Mouse (Mus musculus): Measurements from ENCODE around the gene Fam229a. TPM values are rescaled to one million over a fixed set of nuclear protein-coding genes. Genes with fewer than 3 reads are reported as not detected.
"Not testable (repeated sequence)": the region's sequence is repeated elsewhere in the genome, so short reads cannot be mapped to it uniquely, and the experiment has no call there.

Fam229a gene
- polyA plus RNA-seq (2015; fragmentation: Nextera tagmentation; extraction: Ambion mirVana): not detected in 2 replicates

GRCm38 (mm10) chr4:129490972-129491880 lies at the start of gene Fam229a, which contains the start of gene Tssk3:
Gene Fam229a (plus strand): TSS chr4:129491190.
Gene Tssk3 (minus strand): TSS chr4:129491022.
- Histone ChIP-seq H3K9me3 (no peaks in the 10 kb centered on the region), H3K36me3 (peaks cover 32% of the 10 kb centered on the region), H3K4me2 (replicated peaks) (peak within 1 kb of the TSS; percentile 61), H3K4me3 (replicated peaks) (peak within 1 kb of the TSS; percentile 35), H3K27me3 (peaks cover 36% of the 10 kb centered on the region), H3K9ac (replicated peaks) (peak within 1 kb of the TSS; percentile 53), H3K4me1 (replicated peaks) (peaks cover 25% of the 10 kb centered on the region), H3K27ac (no peak within 1 kb of the TSS)
- 3% methylated on average over 67 of the region's 70 CpGs for WGBS
- ATAC-seq: peak; percentile 58

- no peaks in the 10 kb centered on the region for H3K4me1 ChIP-seq (replicated peaks)
- no peak overlapping the region for H3K27ac ChIP-seq
- WGBS: 85% methylated on average over 8 of the region's 8 CpGs
- H3K27me3 ChIP-seq: peaks cover 10% of the 10 kb centered on the region; the same call in 1 of the 2 replicates
- no peak overlapping the region for H3K4me2 ChIP-seq (replicated peaks)
- H3K9me3 ChIP-seq: no peaks in the 10 kb centered on the region
- H3K4me3 ChIP-seq (replicated peaks): no peak overlapping the region
- no peak overlapping the region for H3K9ac ChIP-seq (replicated peaks)
- no peaks in the 10 kb centered on the region for H3K36me3 ChIP-seq
- no peak for ATAC-seq
Observed at GRCm38 (mm10) chr4:129447360-129447759, 43.6 kb upstream of the Fam229a start.

GRCm38 (mm10) chr4:129447778-129448563 lies 43.0 kb upstream of the Fam229a start:
- Histone ChIP-seq H3K27ac (no peak overlapping the region), H3K9me3 (no peaks in the 10 kb centered on the region), H3K27me3 (0 out of 2 replicates have a peak, but pooled peaks cover 5% of the 10 kb centered on the region), H3K36me3 (no peaks in the 10 kb centered on the region), H3K4me3 (replicated peaks) (no peak overlapping the region), H3K4me2 (replicated peaks) (no peak overlapping the region), H3K9ac (replicated peaks) (no peak overlapping the region), H3K4me1 (replicated peaks) (no peaks in the 10 kb centered on the region)
- no peak for ATAC-seq
- 82% methylated on average over 11 of the region's 11 CpGs for WGBS

DNA sequence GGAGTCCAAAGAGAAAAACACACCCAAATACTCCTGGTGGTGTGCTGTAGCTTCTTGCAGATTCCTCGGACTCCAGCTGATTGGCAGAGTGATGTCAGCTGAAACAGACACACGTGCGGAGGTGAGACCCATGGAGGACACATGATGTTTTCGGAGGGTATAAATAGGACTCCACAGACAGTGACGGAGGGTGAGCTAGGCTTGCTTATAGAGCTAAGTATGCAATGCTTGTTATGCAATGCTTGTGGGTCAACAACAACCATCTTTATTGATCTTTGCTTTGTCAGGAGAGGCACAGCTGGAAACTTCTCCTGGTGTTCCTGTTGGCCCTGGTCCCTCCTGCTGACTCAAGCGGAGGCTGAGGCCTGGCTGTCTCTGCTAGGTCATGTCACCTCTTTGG lies 42.3 kb upstream of the Fam229a start:
- 90% methylated on average over 6 of the region's 6 CpGs for WGBS

DNA sequence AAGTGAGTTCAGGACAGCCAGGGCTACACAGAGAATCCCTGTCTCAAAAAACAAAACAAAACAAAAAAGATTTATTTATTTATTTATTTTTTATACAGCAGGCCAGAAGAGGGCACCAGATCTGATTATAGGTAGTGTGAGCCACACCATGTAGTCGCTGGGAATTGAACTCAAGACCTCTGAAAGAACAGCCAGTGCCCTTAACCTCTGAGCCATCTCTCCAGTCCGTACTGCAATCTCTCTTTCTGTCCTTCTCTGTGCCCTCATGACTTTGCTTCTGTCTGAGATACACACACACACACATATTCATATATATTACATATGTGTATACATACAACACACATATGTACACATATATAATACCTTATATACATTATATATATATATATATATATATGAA lies 40.1 kb upstream of the Fam229a start:
- no peak for ATAC-seq
- Histone ChIP-seq H3K4me1 (replicated peaks) (no peaks in the 10 kb centered on the region), H3K36me3 (no peaks in the 10 kb centered on the region), H3K27me3 (no peaks in the 10 kb centered on the region), H3K27ac (no peak overlapping the region), H3K4me2 (replicated peaks) (no peak overlapping the region), H3K9ac (replicated peaks) (no peak overlapping the region), H3K9me3 (no peaks in the 10 kb centered on the region), H3K4me3 (replicated peaks) (no peak overlapping the region)
- WGBS: 71% methylated on average over 2 of the region's 2 CpGs

More for the DNA sequence above, 42.3 kb upstream of the Fam229a start:
- Histone ChIP-seq H3K4me1 (replicated peaks) (no peaks in the 10 kb centered on the region), H3K36me3 (no peaks in the 10 kb centered on the region), H3K4me3 (replicated peaks) (no peak overlapping the region), H3K27ac (no peak overlapping the region), H3K4me2 (replicated peaks) (no peak overlapping the region), H3K27me3 (no peaks in the 10 kb centered on the region), H3K9ac (replicated peaks) (no peak overlapping the region), H3K9me3 (no peaks in the 10 kb centered on the region)
- no peak for ATAC-seq

DNA sequence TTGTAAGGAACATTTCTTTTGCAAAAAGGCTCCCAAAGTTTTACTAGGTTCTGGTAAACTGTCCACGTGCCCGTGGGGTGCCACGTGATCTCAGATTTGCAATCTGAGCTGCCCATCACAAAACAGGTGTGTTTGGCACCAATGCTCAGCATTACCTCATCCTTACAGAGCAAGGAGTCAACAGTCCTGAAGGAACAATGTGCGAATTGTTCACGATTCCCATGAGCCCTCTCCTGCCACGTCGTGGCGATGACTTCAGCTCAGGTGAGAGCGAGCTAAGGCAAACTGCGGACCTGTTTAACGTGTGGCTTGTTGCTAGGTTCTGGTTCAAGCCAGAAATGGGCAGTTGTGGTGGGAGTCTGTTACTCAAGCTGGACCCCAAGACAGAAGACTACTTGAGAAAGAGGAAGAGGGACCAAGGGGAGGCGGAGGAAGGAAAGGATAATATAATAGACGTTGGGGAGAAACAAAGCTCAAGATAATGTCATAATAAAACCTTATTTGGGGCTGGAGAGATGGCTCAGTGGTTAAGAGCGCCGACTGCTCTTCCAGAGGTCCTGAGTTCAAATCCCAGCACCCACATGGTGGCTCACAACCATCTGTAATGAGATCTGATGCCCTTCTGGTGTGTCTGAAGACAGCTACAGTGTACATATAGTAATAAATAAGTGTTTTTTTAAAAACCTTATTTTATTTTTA lies 39.4 kb upstream of the Fam229a start:
- Histone ChIP-seq H3K4me1 (replicated peaks) (no peaks in the 10 kb centered on the region), H3K9ac (replicated peaks) (no peak overlapping the region), H3K36me3 (no peaks in the 10 kb centered on the region), H3K4me2 (replicated peaks) (no peak overlapping the region), H3K27ac (no peak overlapping the region), H3K27me3 (no peaks in the 10 kb centered on the region), H3K4me3 (replicated peaks) (no peak overlapping the region), H3K9me3 (no peaks in the 10 kb centered on the region)
- 86% methylated on average over 15 of the region's 15 CpGs for WGBS
- ATAC-seq: no peak

GRCm38 (mm10) chr4:129455265-129455664 lies 35.7 kb upstream of the Fam229a start:
- Histone ChIP-seq H3K4me2 (replicated peaks) (no peak overlapping the region), H3K4me1 (replicated peaks) (no peaks in the 10 kb centered on the region), H3K9ac (replicated peaks) (no peak overlapping the region), H3K36me3 (no peaks in the 10 kb centered on the region), H3K27ac (no peak overlapping the region), H3K9me3 (no peaks in the 10 kb centered on the region), H3K27me3 (no peaks in the 10 kb centered on the region), H3K4me3 (replicated peaks) (no peak overlapping the region)
- WGBS: 2% methylated on average over 5 of the region's 5 CpGs
- ATAC-seq: peak; percentile 88

GRCm38 (mm10) chr4:129456126-129456525 lies 34.9 kb upstream of the Fam229a start:
- WGBS: 51% methylated on average over 5 of the region's 5 CpGs
- Histone ChIP-seq H3K36me3 (no peaks in the 10 kb centered on the region), H3K4me2 (replicated peaks) (no peak overlapping the region), H3K4me1 (replicated peaks) (peaks cover 3% of the 10 kb centered on the region; the same call in 1 of the 2 replicates), H3K27me3 (no peaks in the 10 kb centered on the region), H3K27ac (no peak overlapping the region), H3K9ac (replicated peaks) (no peak overlapping the region), H3K4me3 (replicated peaks) (no peak overlapping the region), H3K9me3 (no peaks in the 10 kb centered on the region)
- ATAC-seq: no peak

DNA sequence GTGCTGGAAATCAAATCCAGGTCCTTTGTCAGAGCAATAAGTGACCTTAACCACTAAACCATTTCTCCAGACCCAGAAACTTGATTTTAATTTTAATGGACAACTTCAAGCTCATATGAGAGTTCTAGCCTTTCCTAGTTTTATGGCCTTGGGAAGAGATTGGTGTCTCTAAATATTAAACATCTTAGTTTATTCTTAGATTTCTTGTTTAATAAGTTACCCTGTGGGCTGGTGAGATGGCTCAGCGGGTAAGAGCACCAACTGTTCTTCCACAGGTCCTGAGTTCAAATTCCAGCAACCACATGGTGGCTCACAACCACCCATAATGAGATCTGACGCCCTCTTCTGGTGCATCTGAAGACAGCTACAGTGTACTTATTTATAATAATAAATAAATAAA lies 33.7 kb upstream of the Fam229a start:
- not testable (repeated sequence) for H3K4me2 ChIP-seq (replicated peaks); H3K27me3 ChIP-seq; H3K27ac ChIP-seq; ATAC-seq; H3K36me3 ChIP-seq; H3K9ac ChIP-seq (replicated peaks); H3K9me3 ChIP-seq; H3K4me1 ChIP-seq (replicated peaks); H3K4me3 ChIP-seq (replicated peaks)
- 67% methylated on average over 2 of the region's 2 CpGs for whole genome bisulfite sequencing

- Histone ChIP-seq H3K9ac (replicated peaks) (no peak overlapping the region), H3K4me3 (replicated peaks) (no peak overlapping the region), H3K36me3 (peaks cover 12% of the 10 kb centered on the region), H3K4me2 (replicated peaks) (no peak overlapping the region), H3K27ac (no peak overlapping the region), H3K27me3 (no peaks in the 10 kb centered on the region), H3K4me1 (replicated peaks) (peaks cover 13% of the 10 kb centered on the region), H3K9me3 (no peaks in the 10 kb centered on the region)
- no peak for ATAC-seq
- 94% methylated on average over 3 of the region's 3 CpGs for WGBS
Observed at GRCm38 (mm10) chr4:129459726-129460125, 31.3 kb upstream of the Fam229a start.

DNA sequence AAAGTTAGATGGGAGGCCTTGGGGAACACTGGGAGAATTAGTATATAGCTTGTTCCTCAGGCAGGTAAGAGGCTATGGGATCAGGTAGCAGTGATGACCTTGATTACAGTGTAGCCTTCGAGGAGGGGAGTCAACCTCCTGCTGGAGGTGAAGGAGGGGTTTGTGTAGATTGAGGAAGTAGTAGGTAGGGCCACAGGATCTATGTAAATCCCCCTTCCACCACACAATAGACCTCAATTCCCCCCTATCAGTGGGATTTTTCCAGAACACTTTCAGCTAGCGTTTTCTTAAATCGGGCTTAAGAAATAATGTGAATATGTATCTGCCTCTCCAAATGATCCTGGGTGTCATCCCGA lies 30.2 kb upstream of the Fam229a start:
- WGBS: 1% methylated on average over 4 of the region's 4 CpGs
- H3K4me1 ChIP-seq (replicated peaks): peaks cover 13% of the 10 kb centered on the region

More for the DNA sequence above, 30.2 kb upstream of the Fam229a start:
- peak overlapping the region; percentile 79 for H3K4me3 ChIP-seq (replicated peaks)
- H3K4me2 ChIP-seq (replicated peaks): peak overlapping the region; percentile 74
- H3K36me3 ChIP-seq: peaks cover 23% of the 10 kb centered on the region
- peak; percentile 63 for ATAC-seq
- H3K9me3 ChIP-seq: no peaks in the 10 kb centered on the region
- H3K27ac ChIP-seq: peak overlapping the region; percentile 92
- H3K9ac ChIP-seq (replicated peaks): peak overlapping the region; percentile 77
- H3K27me3 ChIP-seq: no peaks in the 10 kb centered on the region
